7 mouse cellular contexts compared by ENCODE assay signal in the genomic region with DNA sequence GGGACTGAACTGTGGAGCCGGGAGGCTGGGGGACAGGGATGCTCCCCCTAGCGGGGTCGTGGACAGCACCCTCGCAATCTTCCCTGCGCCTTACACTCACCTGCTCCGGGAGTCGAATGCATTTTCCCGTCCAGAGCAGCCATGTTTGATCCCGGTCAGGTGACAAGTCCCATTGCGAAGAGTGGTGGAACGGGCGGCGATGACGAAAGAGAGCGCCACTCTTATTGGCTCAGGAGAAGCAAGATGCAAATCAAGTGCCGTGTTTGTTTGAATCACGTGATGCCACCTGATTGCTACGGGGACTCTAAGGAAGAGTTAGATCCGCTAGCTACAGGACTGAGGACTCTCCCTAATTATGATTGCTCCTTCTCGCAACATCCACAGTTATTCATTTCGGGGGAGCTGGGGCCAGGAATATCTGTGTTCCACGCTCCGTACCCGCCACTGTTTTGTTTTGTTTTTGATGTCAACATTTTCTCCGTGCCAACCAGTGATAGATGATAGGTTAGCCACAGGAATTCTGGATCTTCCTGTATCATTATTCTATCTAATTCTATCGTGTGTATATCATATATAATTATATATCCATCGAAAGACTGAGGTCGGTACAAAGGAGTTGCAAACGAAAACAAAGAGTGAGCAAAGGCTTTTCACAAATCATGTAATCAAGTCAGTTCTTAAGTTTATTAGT. TPM values are rescaled to one million over a fixed set of nuclear protein-coding genes. Genes with fewer than 3 reads are reported as not detected.
DNase-seq lines count a peak whose midpoint lies in the region; ATAC-seq lines count a peak whose summit lies in the region.

Zfyve26 (minus strand) TSS at position 179 of the 691 bp plus-strand sequence.

- peak; percentile 94 for ATAC-seq in intestine, embryonic 16.5 days
- peak; percentile 97 for ATAC-seq in midbrain, embryonic 11.5 days (ENCODE audit: low FRiP score)

- peak; percentile 96 for DNase-seq in adrenal gland, adult 8-10 months
- DNase-seq in embryo, embryonic 9.5 days (ENCODE audit: extremely low spot score), result peak; percentile 89
- DNase-seq in gastrocnemius, postnatal 4 days (ENCODE audit: low spot score in 2 of 2), result peak; percentile 76 to 89
- DNase-seq in left cerebral cortex, postnatal 36 days (ENCODE audit: low spot score in 2 of 2), result peak; percentile 92 to 96
- peak; percentile 96 for DNase-seq in midbrain, embryonic 11.5 days (ENCODE audit: low spot score, missing footprints)
- peak; percentile 96 for DNase-seq in skeletal muscle tissue, adult 2 months (ENCODE audit: low read depth, low spot score)

- peaks cover 11% of the 10 kb centered on the region for H3K4me1 ChIP-seq in intestine, embryonic 16.5 days (ENCODE audit: control insufficient read depth, insufficient read depth, low read length)
- peaks cover 9% of the 10 kb centered on the region for H3K4me1 ChIP-seq in midbrain, embryonic 11.5 days (ENCODE audit: control insufficient read depth, insufficient read depth, low read length)

- H3K4me3 ChIP-seq in intestine, embryonic 16.5 days (ENCODE audit: low read length), result peak within 1 kb of the TSS; percentile 73
- peak within 1 kb of the TSS; percentile 74 for H3K4me3 ChIP-seq in midbrain, embryonic 11.5 days (ENCODE audit: low read depth, low read length)

- peak within 1 kb of the TSS; percentile 77 for H3K27ac ChIP-seq in intestine, embryonic 16.5 days (ENCODE audit: low read length)
- H3K27ac ChIP-seq in midbrain, embryonic 11.5 days (ENCODE audit: low read depth, low read length), result peak within 1 kb of the TSS; percentile 40

- H3K4me2 ChIP-seq in intestine, embryonic 16.5 days (ENCODE audit: low read depth, low read length), result peak within 1 kb of the TSS; percentile 69
- peak within 1 kb of the TSS; percentile 82 for H3K4me2 ChIP-seq in midbrain, embryonic 11.5 days

- H3K27me3 ChIP-seq in intestine, embryonic 16.5 days (replicated peaks; ENCODE audit: control insufficient read depth, insufficient read depth, low read length), result no peaks in the 10 kb centered on the region
- no peaks in the 10 kb centered on the region for H3K27me3 ChIP-seq in midbrain, embryonic 11.5 days (ENCODE audit: control insufficient read depth, insufficient read depth, low read length)

- H3K9ac ChIP-seq in intestine, embryonic 16.5 days (ENCODE audit: low read depth, low read length), result peak within 1 kb of the TSS; percentile 75
- H3K9ac ChIP-seq in midbrain, embryonic 11.5 days (ENCODE audit: low read length), result peak within 1 kb of the TSS; percentile 79

- no peaks in the 10 kb centered on the region for H3K9me3 ChIP-seq in intestine, embryonic 16.5 days (ENCODE audit: control insufficient read depth, low read length)
- H3K9me3 ChIP-seq in midbrain, embryonic 11.5 days (ENCODE audit: control insufficient read depth, low read length), result no peaks in the 10 kb centered on the region

- intact Hi-C loops in left cerebral cortex, postnatal 36 days (cut with DNase I), result no loop called here

- no peaks in the 10 kb centered on the region for H3K36me3 ChIP-seq in intestine, embryonic 16.5 days (ENCODE audit: control insufficient read depth, insufficient read depth, low read length)
- H3K36me3 ChIP-seq in midbrain, embryonic 11.5 days (ENCODE audit: control insufficient read depth, insufficient read depth, low read length), result no peaks in the 10 kb centered on the region

- WGBS in intestine, embryonic 16.5 days, result under 1% methylated on average over 29 of the region's 29 CpGs
- under 1% methylated on average over 29 of the region's 29 CpGs for WGBS in midbrain, embryonic 11.5 days

RNA-seq across cellular contexts. Expression of gene Zfyve26, which starts in this region (rescaled TPM):
- 10 to 100 TPM; 21.3 to 46.5 (median 28.2) TPM for total RNA-seq in adrenal gland, adult 8-10 months (2022)
- total RNA-seq in gastrocnemius, postnatal 4 days (2021), result 10 to 100 TPM; 27.7 to 29.0 TPM
- 12.3 and 12.5 TPM in 2 replicates for polyA plus RNA-seq in intestine, embryonic 16.5 days (2015; fragmentation: Nextera tagmentation; extraction: Ambion mirVana)
- total RNA-seq in left cerebral cortex, postnatal 36 days (2021), result 10 to 100 TPM; 25.5 to 33.5 TPM
- 11.5 and 12.9 TPM in 2 replicates for polyA plus RNA-seq in midbrain, embryonic 11.5 days (2014; fragmentation: Nextera tagmentation; extraction: Ambion mirVana)

Comparison
In these comparisons a context has a peak if more than half of its experiments do, and no peak if none do; other contexts are left out.
1. Peak in every context shown above with its lines: DNase-seq, ATAC-seq, H3K4me3 ChIP-seq and H3K27ac ChIP-seq.